Mouse (Mus musculus) midbrain, postnatal 0 days (tissue): ENCODE data around the gene Cnmd. TPM values are rescaled to one million over a fixed set of nuclear protein-coding genes. Genes with fewer than 3 reads are reported as not detected.

Experiments used
- ATAC-seq: fragments of 200-750 bp; cut with Nextera tagmentation; 2 replicates; pipeline ENCODE4 v1.8.0; 2017; ENCODE audit warnings: moderate number of reproducible peaks, mild to moderate bottlenecking, moderate TSS enrichment, moderate library complexity; ENCODE audit not compliant: low FRiP score
- DNase-seq: peaks from one replicate; pipeline ENCODE4 v3.0.0-alpha.2; 2015; ENCODE audit warnings: low spot score
- H3K27ac ChIP-seq: fragments of 300-500 bp; sonication (generic); 2 replicates; pipeline ENCODE4 v1.5.1; 2014; ENCODE audit warnings: low read depth, mild to moderate bottlenecking, low read length, mixed read lengths
- H3K27me3 ChIP-seq: fragments of 300-500 bp; sonication (generic); 2 replicates; pipeline ENCODE4 v1.6.1; 2014; ENCODE audit warnings: low read length, control low read depth, mixed read lengths; ENCODE audit not compliant: insufficient read depth
- H3K36me3 ChIP-seq: fragments of 300-500 bp; sonication (generic); 2 replicates; pipeline ENCODE4 v1.6.1; 2014; ENCODE audit warnings: low read length, control low read depth, mixed read lengths; ENCODE audit not compliant: insufficient read depth
- H3K4me1 ChIP-seq: fragments of 300-500 bp; sonication (generic); 2 replicates; pipeline ENCODE4 v1.6.1; 2014; ENCODE audit warnings: mild to moderate bottlenecking, control low read depth, antibody characterized with exemption, low read length, mixed read lengths; ENCODE audit not compliant: insufficient read depth
- H3K4me2 ChIP-seq: fragments of 300-500 bp; sonication (generic); 2 replicates; pipeline ENCODE4 v1.6.1; 2014; ENCODE audit warnings: low read depth, mild to moderate bottlenecking, low read length, mixed read lengths; ENCODE audit not compliant: poor library complexity, severe bottlenecking
- H3K4me3 ChIP-seq: fragments of 300-500 bp; sonication (generic); 2 replicates; pipeline ENCODE4 v1.5.1; 2014; ENCODE audit warnings: low read depth, mild to moderate bottlenecking, low read length, moderate library complexity
- H3K9ac ChIP-seq: fragments of 300-500 bp; sonication (generic); replicated peaks from 2 replicates; pipeline ENCODE4 v1.6.1; 2014; ENCODE audit warnings: mild to moderate bottlenecking, low read length, moderate library complexity, mixed read lengths; ENCODE audit not compliant: poor library complexity, severe bottlenecking
- H3K9me3 ChIP-seq: fragments of 300-500 bp; sonication (generic); 2 replicates; pipeline ENCODE4 v1.6.1; 2016; ENCODE audit warnings: low read length, control low read depth
- CTCF ChIP-seq: IDR thresholded peaks from 2 replicates; pipeline ENCODE4 v1.5.1; 2016; ENCODE audit warnings: antibody characterized with exemption, mild to moderate bottlenecking
- WGBS: fragments of 180-500 bp; shearing (Covaris S2); extraction: QIAGEN DNeasy Blood & Tissue Kit; methylation state at CpG from one replicate; pipeline ENCODE4 v1.1.7; 2014; 5-methylcytosine and 5-hydroxymethylcytosine counted together
- polyA plus RNA-seq: library from polyadenylated mRNA; unstranded; fragments of >200 nt; fragmentation: Nextera tagmentation; extraction: Ambion mirVana; gene quantifications from 2 replicates; pipeline ENCODE4 v1.2.1, GENCODE M21; 2015
- total RNA-seq: library from RNA; depleted of rRNA; stranded (reverse); fragments of >200 nt; gene quantifications from 2 replicates; pipeline ENCODE4 v1.2.3, GENCODE M21; 2014

Cnmd gene
- total and polyA plus RNA-seq, 2 experiments from 2014 or later: 3.1 to 4.0 TPM

- H3K4me3 ChIP-seq: no peak overlapping the region
- H3K36me3 ChIP-seq: no peaks in the 10 kb centered on the region
- TF ChIP-seq CTCF: no peak
- peak; percentile 44 for DNase-seq
- peak; percentile 57; the same call in 1 of the 2 replicates for ATAC-seq
- H3K9me3 ChIP-seq: no peaks in the 10 kb centered on the region
- H3K27me3 ChIP-seq: no peaks in the 10 kb centered on the region
- H3K4me2 ChIP-seq: no peak overlapping the region
- peak overlapping the region; percentile 26; the same call in 1 of the 2 replicates for H3K27ac ChIP-seq
- WGBS: 61% methylated on average over 5 of the region's 5 CpGs
- H3K4me1 ChIP-seq: no peaks in the 10 kb centered on the region
- H3K9ac ChIP-seq: no peak overlapping the region
Measured at GRCm38 (mm10) chr14:79658286-79658685, 3.7 kb downstream of the Cnmd start.

- WGBS: 84% methylated on average over 4 of the region's 4 CpGs
- no peak for ATAC-seq
Measured at GRCm38 (mm10) chr14:79652654-79653053, 9.3 kb downstream of the Cnmd start.

GRCm38 (mm10) chr14:79649680-79650079 lies 12.3 kb downstream of the Cnmd start:
- DNase-seq: no peak
- WGBS: 71% methylated on average over 3 of the region's 3 CpGs
- no peak overlapping the region for H3K9ac ChIP-seq
- no peak overlapping the region for H3K4me3 ChIP-seq
- H3K4me2 ChIP-seq: no peak overlapping the region
- no peak overlapping the region for H3K27ac ChIP-seq
- H3K36me3 ChIP-seq: no peaks in the 10 kb centered on the region
- no peak for ATAC-seq
- no peaks in the 10 kb centered on the region for H3K27me3 ChIP-seq
- H3K4me1 ChIP-seq: peaks cover 6% of the 10 kb centered on the region; the same call in 1 of the 2 replicates
- no peak for TF ChIP-seq CTCF
- H3K9me3 ChIP-seq: no peaks in the 10 kb centered on the region

More at GRCm38 (mm10) chr14:79652654-79653053, 9.3 kb downstream of the Cnmd start:
- no peaks in the 10 kb centered on the region for H3K36me3 ChIP-seq
- no peak for TF ChIP-seq CTCF
- H3K9ac ChIP-seq: no peak overlapping the region
- H3K4me3 ChIP-seq: no peak overlapping the region
- no peak for DNase-seq
- H3K4me1 ChIP-seq: no peaks in the 10 kb centered on the region
- H3K27ac ChIP-seq: no peak overlapping the region
- H3K9me3 ChIP-seq: no peaks in the 10 kb centered on the region
- H3K27me3 ChIP-seq: no peaks in the 10 kb centered on the region
- no peak overlapping the region for H3K4me2 ChIP-seq

- Histone ChIP-seq H3K4me2 (peak overlapping the region; percentile 4; the same call in 1 of the 2 replicates), H3K9me3 (no peaks in the 10 kb centered on the region), H3K4me1 (peaks cover 6% of the 10 kb centered on the region; the same call in 1 of the 2 replicates), H3K4me3 (no peak overlapping the region), H3K27ac (no peak overlapping the region), H3K36me3 (no peaks in the 10 kb centered on the region), H3K9ac (no peak overlapping the region), H3K27me3 (no peaks in the 10 kb centered on the region)
- WGBS: 35% methylated on average over 11 of the region's 11 CpGs
- ATAC-seq: no peak
- no peak for TF ChIP-seq CTCF
- no peak for DNase-seq
Measured at GRCm38 (mm10) chr14:79645378-79645777, 16.6 kb downstream of the Cnmd start.

GRCm38 (mm10) chr14:79642063-79642462 lies 19.9 kb downstream of the Cnmd start:
- H3K36me3 ChIP-seq: no peaks in the 10 kb centered on the region
- 85% methylated on average over 9 of the region's 9 CpGs for WGBS
- H3K9ac ChIP-seq: no peak overlapping the region
- H3K4me3 ChIP-seq: no peak overlapping the region
- TF ChIP-seq CTCF: no peak
- ATAC-seq: no peak
- no peak overlapping the region for H3K4me2 ChIP-seq
- no peaks in the 10 kb centered on the region for H3K9me3 ChIP-seq
- no peaks in the 10 kb centered on the region for H3K27me3 ChIP-seq
- no peak overlapping the region for H3K27ac ChIP-seq
- no peak for DNase-seq
- peaks cover 6% of the 10 kb centered on the region; the same call in 1 of the 2 replicates for H3K4me1 ChIP-seq

GRCm38 (mm10) chr14:79636814-79637213 lies 25.2 kb downstream of the Cnmd start:
- Histone ChIP-seq H3K4me3 (no peak overlapping the region), H3K9ac (no peak overlapping the region), H3K4me1 (no peaks in the 10 kb centered on the region), H3K27me3 (no peaks in the 10 kb centered on the region), H3K9me3 (no peaks in the 10 kb centered on the region), H3K4me2 (no peak overlapping the region), H3K27ac (no peak overlapping the region), H3K36me3 (no peaks in the 10 kb centered on the region)
- ATAC-seq (no peak), DNase-seq (no peak)
- no peak for TF ChIP-seq CTCF
- 75% methylated on average over 4 of the region's 4 CpGs for WGBS
